ENCODE assay signal across 12 mouse cellular contexts in the genomic region with DNA sequence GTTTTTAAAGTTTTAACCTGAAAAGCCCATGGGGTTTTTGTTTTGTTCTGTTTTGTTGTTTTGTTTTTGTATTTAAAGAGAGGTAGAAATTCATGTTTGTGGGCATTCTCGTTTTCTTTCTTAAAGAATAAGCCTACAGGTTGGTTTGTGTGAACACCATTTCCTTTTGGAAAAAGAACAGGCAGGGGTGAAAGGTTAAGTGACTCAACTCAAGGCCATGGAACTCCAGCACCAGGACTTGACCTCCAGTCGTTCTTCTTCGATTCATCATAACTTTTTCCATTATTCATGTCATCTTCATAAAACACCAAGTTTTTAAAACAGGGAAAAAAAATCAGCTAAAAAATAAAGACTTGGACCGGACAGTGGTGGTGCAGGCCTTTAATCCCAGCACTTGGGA.
"Had no signal": no experiment of that assay in that cellular context is flagged by ENCODE, and none has a peak within 500 bp of the region (broad histone marks: within the 10 kb centered on the region; RNA-seq: fewer than 3 reads in every experiment).

No protein-coding gene starts in this region.

- DNase-seq: retina, postnatal 1 day; right cerebral cortex, adult 18-20 months; right cerebral cortex, postnatal 14 days; right cerebral cortex, postnatal 25 days; right cerebral cortex, postnatal 4 days; spleen, adult 18-20 months; thymus, adult 18-20 months; thymus, adult 2 months; thymus, postnatal 14 days; thymus, postnatal 25 days; thymus, postnatal 36 days; thymus, postnatal 4 days had no signal
